ENCODE assay signal across 19 mouse cellular contexts in the genomic region with DNA sequence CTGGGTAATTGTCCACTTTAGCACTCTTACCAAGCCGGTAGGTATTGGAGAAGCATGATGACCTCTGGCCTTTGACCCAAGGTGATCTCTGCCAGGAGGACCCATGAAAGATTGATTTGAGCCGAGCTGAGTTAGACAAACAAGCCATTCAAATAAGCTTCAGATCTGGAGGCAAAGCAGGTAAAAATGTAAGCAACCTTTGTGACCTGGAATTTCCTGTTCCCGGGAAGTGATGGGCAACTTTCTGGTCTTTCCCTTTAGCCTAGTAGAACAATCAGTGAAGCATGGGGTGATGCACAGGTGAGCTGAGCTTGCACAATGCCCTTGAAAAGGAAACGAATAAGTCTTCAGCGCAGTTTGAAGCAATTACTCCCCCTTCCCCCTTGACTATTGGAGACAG.
"Had no signal": no experiment of that assay in that cellular context is flagged by ENCODE, and none has a peak within 500 bp of the region (broad histone marks: within the 10 kb centered on the region; RNA-seq: fewer than 3 reads in every experiment).

No protein-coding gene starts in this region.

- ATAC-seq: midbrain, embryonic 15.5 days had no signal

- H3K27me3 ChIP-seq: kidney, embryonic 15.5 days; midbrain, embryonic 15.5 days; neural tube, embryonic 13.5 days; stomach, embryonic 15.5 days had no signal

- H3K27ac ChIP-seq: kidney, embryonic 15.5 days; left cerebral cortex, adult 2 months; midbrain, embryonic 15.5 days; neural tube, embryonic 13.5 days; stomach, embryonic 15.5 days had no signal

- DNase-seq: kidney, adult 11 months; kidney, adult 8-10 months; kidney, postnatal 10 days; kidney, postnatal 36 days; layer of hippocampus, postnatal 36 days; lung, adult 2 months; lung, postnatal 14 days; lung, postnatal 4 days; retina, postnatal 1 day; right cerebral cortex, postnatal 25 days; spleen, adult 18-20 months; thymus, postnatal 25 days had no signal

- H3K4me3 ChIP-seq: kidney, embryonic 15.5 days; left cerebral cortex, adult 2 months; midbrain, embryonic 15.5 days; myocyte; neural tube, embryonic 13.5 days; stomach, embryonic 15.5 days had no signal

- H3K9me3 ChIP-seq: kidney, embryonic 15.5 days; midbrain, embryonic 15.5 days; neural tube, embryonic 13.5 days; stomach, embryonic 15.5 days had no signal

- H3K9ac ChIP-seq: kidney, embryonic 15.5 days; midbrain, embryonic 15.5 days; neural tube, embryonic 13.5 days; stomach, embryonic 15.5 days had no signal

- H3K4me2 ChIP-seq: kidney, embryonic 15.5 days; midbrain, embryonic 11.5 days; midbrain, embryonic 15.5 days; neural tube, embryonic 13.5 days; stomach, embryonic 15.5 days had no signal

- H3K36me3 ChIP-seq: kidney, embryonic 15.5 days; midbrain, embryonic 15.5 days; neural tube, embryonic 13.5 days; stomach, embryonic 15.5 days had no signal
